In genomic region chr7:106685382-106685781, GRCm38 (mm10) we compare ENCODE assay signal across 27 mouse cellular contexts. TPM values are rescaled to one million over a fixed set of nuclear protein-coding genes. Genes with fewer than 3 reads are reported as not detected.
"Had no signal": no experiment of that assay in that cellular context is flagged by ENCODE, and none has a peak within 500 bp of the region (broad histone marks: within the 10 kb centered on the region; RNA-seq: fewer than 3 reads in every experiment).

No protein-coding gene starts in this region.

- ATAC-seq: liver, embryonic 12.5 days; liver, postnatal 0 days; lung, postnatal 0 days; midbrain, embryonic 13.5 days; midbrain, embryonic 15.5 days; midbrain, embryonic 16.5 days had no signal

- DNase-seq: left cerebral cortex, postnatal 4 days; liver; liver, embryonic 13.5 days; liver, postnatal 0 days; lung, adult 18-20 months; lung, adult 2 months; lung, embryonic 14.5 days; lung, postnatal 10 days; lung, postnatal 14 days; lung, postnatal 36 days; lung, postnatal 4 days; midbrain, embryonic 14.5 days had no signal

RNA-seq across cellular contexts. Expression of gene Olfr693, which starts 5.0 kb away (rescaled TPM):
- total RNA-seq: left cerebral cortex, adult 8-10 months; left cerebral cortex, postnatal 10 days; left cerebral cortex, postnatal 14 days; left cerebral cortex, postnatal 25 days; left cerebral cortex, postnatal 36 days; left cerebral cortex, postnatal 4 days; liver, adult 2 months; megakaryocyte progenitor cell, adult 5-6 weeks; megakaryocyte-erythroid progenitor cell, adult 5-6 weeks; midbrain, postnatal 0 days; monocyte, adult 5-6 weeks had no signal

RNA-seq across cellular contexts. Expression of gene Olfr694, which starts 6.2 kb away (rescaled TPM):
- total RNA-seq: left cerebral cortex, adult 8-10 months; left cerebral cortex, postnatal 10 days; left cerebral cortex, postnatal 14 days; left cerebral cortex, postnatal 25 days; left cerebral cortex, postnatal 36 days; left cerebral cortex, postnatal 4 days; liver, adult 2 months; megakaryocyte progenitor cell, adult 5-6 weeks; megakaryocyte-erythroid progenitor cell, adult 5-6 weeks; midbrain, postnatal 0 days; monocyte, adult 5-6 weeks had no signal

RNA-seq across cellular contexts. Expression of gene Olfr695, which starts 30.8 kb away (rescaled TPM):
- total RNA-seq: left cerebral cortex, adult 8-10 months; left cerebral cortex, postnatal 10 days; left cerebral cortex, postnatal 14 days; left cerebral cortex, postnatal 25 days; left cerebral cortex, postnatal 36 days; left cerebral cortex, postnatal 4 days; liver, adult 2 months; megakaryocyte-erythroid progenitor cell, adult 5-6 weeks; midbrain, postnatal 0 days; monocyte, adult 5-6 weeks had no signal

RNA-seq across cellular contexts. Expression of gene Olfr697, which starts 56.9 kb away (rescaled TPM):
- total RNA-seq: left cerebral cortex, adult 8-10 months; left cerebral cortex, postnatal 10 days; left cerebral cortex, postnatal 14 days; left cerebral cortex, postnatal 25 days; left cerebral cortex, postnatal 36 days; left cerebral cortex, postnatal 4 days; liver, adult 2 months; megakaryocyte progenitor cell, adult 5-6 weeks; megakaryocyte-erythroid progenitor cell, adult 5-6 weeks; monocyte, adult 5-6 weeks had no signal
